Mouse (Mus musculus) thymus, postnatal 10 days (tissue): Measurements from ENCODE around the gene Hba-a1.
"Not testable (repeated sequence)": the region's sequence is repeated elsewhere in the genome, so short reads cannot be mapped to it uniquely, and the experiment has no call there.

ENCODE experiments used
- DNase-seq, 2 experiments: peaks; one replicate each; pipeline ENCODE4 v3.0.0; 2021; ENCODE audit warnings: low spot score in 2 of 2

The Hba-a1 gene

GRCm38 (mm10) chr11:32262674-32263415 is 20.5 kb upstream of the Hba-a1 start:
- no peak for DNase-seq

GRCm38 (mm10) chr11:32265117-32265738 is 18.1 kb upstream of the Hba-a1 start:
- DNase-seq = no peak

GRCm38 (mm10) chr11:32266194-32266593 is 17.1 kb upstream of the Hba-a1 start:
- DNase-seq = no peak

- no peak for DNase-seq
Measured at GRCm38 (mm10) chr11:32266776-32267175, 16.5 kb upstream of the Hba-a1 start.

- peak; percentile 94 to 97 for DNase-seq
Measured at GRCm38 (mm10) chr11:32267188-32267884, 16.0 kb upstream of the Hba-a1 start, which contains the start of gene Nprl3. Nprl3 (minus strand) TSS chr11:32267707.

GRCm38 (mm10) chr11:32267964-32268363 is 15.3 kb upstream of the Hba-a1 start:
- peak; percentile 12 to 18 for DNase-seq

GRCm38 (mm10) chr11:32268952-32269351 is 14.4 kb upstream of the Hba-a1 start:
- no peak for DNase-seq

GRCm38 (mm10) chr11:32271178-32271577 is 12.1 kb upstream of the Hba-a1 start:
- no peak for DNase-seq

- no peak for DNase-seq
Measured at GRCm38 (mm10) chr11:32276347-32276746, 7.0 kb upstream of the Hba-a1 start, which contains the start of gene Hba-x. Hba-x (plus strand) TSS chr11:32276400.

- DNase-seq = no peak
Measured at GRCm38 (mm10) chr11:32277736-32278457, 5.4 kb upstream of the Hba-a1 start.

- DNase-seq = no peak
Measured at GRCm38 (mm10) chr11:32278458-32278957, 4.8 kb upstream of the Hba-a1 start.

- no peak for DNase-seq
Measured at GRCm38 (mm10) chr11:32280646-32281045, 2.7 kb upstream of the Hba-a1 start.

GRCm38 (mm10) chr11:32281416-32282144 is 1.7 kb upstream of the Hba-a1 start:
- DNase-seq = no peak

- DNase-seq = not testable (repeated sequence)
Measured at GRCm38 (mm10) chr11:32284582-32284981, 1.3 kb downstream of the Hba-a1 start.

GRCm38 (mm10) chr11:32285031-32285775 is 1.9 kb downstream of the Hba-a1 start:
- DNase-seq = no peak

GRCm38 (mm10) chr11:32285887-32286286 is 2.6 kb downstream of the Hba-a1 start:
- DNase-seq = not testable (repeated sequence)

GRCm38 (mm10) chr11:32286695-32287492 is 3.6 kb downstream of the Hba-a1 start, which contains the start of gene Hbq1b:
Hbq1b (plus strand) TSS chr11:32286965.
- DNase-seq = peak; percentile 50 to 74

- DNase-seq = no peak
Measured at GRCm38 (mm10) chr11:32287493-32287825, 4.1 kb downstream of the Hba-a1 start.

- not testable (repeated sequence) for DNase-seq
Measured at GRCm38 (mm10) chr11:32292819-32293218, 9.5 kb downstream of the Hba-a1 start.
